Mouse (Mus musculus) fat pad, adult 2 months (tissue): ENCODE data around the gene Rtn4r.

Source experiments
- DNase-seq: peaks from one replicate; pipeline ENCODE4 v3.0.0-alpha.2; 2011; ENCODE audit warnings: low read depth, low spot score; ENCODE audit errors: extremely low read depth

Rtn4r gene

GRCm38 (mm10) chr16:18124040-18124439 lies 3.4 kb upstream of the Rtn4r start:
- no peak for DNase-seq

GRCm38 (mm10) chr16:18124626-18125025 lies 2.8 kb upstream of the Rtn4r start:
- DNase-seq: no peak

GRCm38 (mm10) chr16:18125131-18125530 lies 2.3 kb upstream of the Rtn4r start:
- DNase-seq: no peak

DNA sequence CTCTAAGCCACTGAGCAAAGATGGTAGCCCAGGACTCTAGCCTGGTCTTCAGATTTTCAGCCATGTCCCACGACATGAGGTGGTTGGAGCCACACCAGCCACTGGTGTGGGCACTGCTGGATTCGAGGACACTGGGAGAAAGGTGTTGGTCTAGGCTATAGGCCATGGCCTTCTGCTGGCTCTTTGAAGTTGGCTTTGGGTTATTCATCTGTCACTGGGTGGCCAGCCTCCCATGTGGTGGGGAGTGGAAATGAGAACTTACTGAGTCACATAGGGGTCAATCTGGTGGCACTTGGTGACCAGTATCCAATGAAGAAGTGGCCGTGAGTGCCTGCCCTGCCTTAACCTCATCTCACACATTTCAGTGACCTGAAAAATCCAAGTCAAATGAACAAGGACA lies 1.2 kb upstream of the Rtn4r start:
- no peak for DNase-seq

DNA sequence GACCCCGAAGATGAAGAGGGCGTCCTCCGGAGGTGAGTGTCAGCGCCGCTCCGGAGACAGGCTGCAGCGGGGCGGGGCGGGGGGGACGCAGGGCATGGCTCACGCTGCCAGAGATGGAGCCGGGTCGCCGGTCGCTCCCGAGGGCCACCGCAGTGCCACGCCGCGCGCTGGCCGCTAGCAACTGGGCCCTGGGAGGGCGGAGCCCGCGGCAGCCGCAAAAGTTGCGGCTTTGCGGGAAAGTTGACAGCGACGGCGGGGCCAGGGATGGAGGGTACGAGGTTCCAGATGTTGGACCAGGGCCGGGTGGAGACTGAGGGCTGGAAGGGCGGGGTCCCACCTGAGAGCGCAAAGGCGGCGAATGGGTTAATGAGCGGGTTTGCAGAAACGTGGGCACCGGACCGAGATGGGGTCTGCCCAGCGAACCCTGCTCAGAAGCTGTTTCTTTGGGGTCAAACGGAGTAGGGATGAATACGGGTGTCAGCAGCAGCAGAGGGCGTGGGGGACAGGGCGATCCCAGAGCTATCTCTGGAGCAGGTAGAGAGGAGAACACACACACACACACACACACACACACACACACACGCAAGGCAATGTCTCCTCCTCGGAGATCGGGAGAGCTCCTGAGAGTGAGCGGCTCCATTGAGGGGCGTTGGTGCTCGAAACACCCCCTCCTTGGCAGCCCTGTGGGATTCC lies 575 bp downstream of the Rtn4r start:
- DNase-seq: no peak

GRCm38 (mm10) chr16:18128564-18128935 lies 1.1 kb downstream of the Rtn4r start:
- no peak for DNase-seq

GRCm38 (mm10) chr16:18129413-18129812 lies 2.0 kb downstream of the Rtn4r start:
- no peak for DNase-seq

DNA sequence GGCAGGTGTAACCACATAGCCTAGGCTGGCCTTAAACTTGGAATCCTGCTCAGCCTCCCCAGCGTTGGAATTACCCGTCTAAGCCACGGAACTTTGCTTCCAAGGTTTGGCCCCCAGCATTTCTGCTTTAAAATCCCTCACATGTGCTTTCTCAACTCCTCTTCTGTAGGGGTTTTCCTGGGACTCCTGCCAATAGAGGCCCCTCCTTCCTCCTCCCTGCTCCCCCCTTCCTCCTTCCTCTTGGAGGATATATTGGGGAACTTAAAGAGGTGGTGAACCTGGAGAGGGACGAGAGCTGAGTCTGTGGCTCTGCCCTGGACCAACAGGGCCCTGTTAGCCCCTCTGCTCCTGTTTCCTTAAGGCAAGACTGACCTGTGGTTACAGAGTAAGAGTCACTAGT lies 2.8 kb downstream of the Rtn4r start:
- no peak for DNase-seq

GRCm38 (mm10) chr16:18130705-18131104 lies 3.3 kb downstream of the Rtn4r start:
- no peak for DNase-seq

DNA sequence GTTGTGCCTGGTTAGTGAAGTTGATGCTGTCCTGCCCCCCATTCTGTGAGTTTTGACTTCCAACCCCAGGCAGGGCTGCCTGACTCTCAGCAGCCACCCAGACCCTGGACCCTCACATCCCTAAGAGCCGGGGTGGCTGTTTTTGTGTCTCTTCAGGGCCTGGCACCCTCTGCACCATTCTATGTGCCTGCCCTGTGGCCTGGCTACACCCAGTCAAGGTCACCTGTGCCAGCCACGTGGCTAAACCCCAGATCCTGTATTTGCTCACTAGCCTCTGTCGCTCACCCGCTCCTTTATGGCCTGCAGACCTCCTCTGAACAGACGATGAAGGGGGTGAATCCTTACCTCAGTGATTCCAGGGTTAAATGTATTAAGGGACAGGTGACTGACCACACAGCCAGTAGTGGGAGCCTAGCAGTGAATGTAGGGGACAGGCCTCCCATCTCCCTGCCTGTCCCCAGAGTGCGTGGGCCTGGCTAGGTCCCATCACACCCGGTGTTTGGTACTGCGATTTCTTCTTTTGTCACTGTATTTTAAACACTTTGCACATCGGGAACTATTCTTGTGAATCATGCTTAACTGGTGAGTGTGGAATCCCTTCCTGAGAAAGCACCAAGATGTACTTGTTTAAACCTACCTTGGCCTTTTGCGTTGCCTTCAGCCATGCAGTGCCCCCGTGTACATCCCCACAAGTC lies 4.0 kb downstream of the Rtn4r start:
- DNase-seq: no peak

GRCm38 (mm10) chr16:18132026-18132425 lies 4.6 kb downstream of the Rtn4r start:
- DNase-seq: no peak

DNA sequence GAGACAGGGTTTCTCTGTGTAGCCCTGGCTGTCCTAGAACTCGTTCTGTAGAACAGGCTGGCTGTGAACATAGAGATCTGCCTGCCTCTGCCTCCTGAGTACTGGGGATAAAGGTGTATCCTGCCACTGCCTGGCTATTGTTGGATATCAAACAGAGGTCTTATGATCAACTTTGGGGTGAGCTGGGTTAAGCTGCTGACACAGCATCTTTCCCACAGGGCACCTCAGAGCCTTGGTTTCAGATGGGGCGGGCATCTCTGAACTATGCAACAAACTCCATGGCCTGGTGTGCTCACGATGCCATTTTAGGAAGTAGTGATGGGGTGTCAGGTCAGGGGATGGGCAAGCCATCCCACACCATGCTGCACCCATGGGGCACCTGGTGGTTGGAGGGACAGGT lies 5.1 kb downstream of the Rtn4r start:
- DNase-seq: no peak

GRCm38 (mm10) chr16:18133133-18133920 lies 5.9 kb downstream of the Rtn4r start:
- DNase-seq: no peak

DNA sequence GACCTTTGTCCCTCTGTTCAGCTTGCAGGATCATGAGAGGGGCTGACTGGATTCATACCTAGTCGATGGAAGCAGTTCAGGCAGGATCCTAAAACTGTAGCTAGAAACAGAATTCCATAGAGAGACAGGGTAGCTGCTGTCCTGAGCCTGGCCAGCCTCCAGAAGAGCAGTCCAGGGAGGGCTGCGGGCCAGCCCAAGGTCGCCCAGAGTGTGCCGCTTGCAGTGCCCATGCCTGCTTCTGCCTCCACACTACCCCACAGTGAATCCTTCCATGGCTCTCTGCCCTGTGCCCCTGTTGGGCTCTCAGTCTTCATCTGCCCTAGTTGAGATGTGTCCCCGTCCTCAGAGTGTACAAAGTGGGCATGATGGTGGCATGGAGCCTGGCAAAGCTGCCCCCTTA lies 7.8 kb downstream of the Rtn4r start:
- no peak for DNase-seq

DNA sequence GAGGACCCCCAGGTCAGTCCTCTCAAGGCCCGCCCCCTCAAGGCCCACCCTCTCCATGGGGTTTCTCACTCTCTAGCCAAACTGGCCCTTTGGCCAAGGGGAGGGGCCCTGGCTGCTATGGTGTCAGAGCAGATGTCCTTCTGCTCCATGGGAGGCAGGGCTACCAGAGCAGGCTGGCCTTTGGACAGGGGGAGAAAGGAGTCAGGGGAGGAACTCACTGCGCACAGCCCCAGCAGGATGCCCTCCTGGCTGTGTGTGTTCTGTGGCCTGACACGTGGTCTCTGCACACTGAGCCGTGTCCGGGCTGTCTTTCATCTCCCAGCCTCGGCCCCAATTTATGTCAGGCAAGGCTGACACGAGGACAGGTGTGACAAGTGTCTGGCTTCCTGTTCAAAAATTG lies 8.6 kb downstream of the Rtn4r start:
- DNase-seq: no peak

DNA sequence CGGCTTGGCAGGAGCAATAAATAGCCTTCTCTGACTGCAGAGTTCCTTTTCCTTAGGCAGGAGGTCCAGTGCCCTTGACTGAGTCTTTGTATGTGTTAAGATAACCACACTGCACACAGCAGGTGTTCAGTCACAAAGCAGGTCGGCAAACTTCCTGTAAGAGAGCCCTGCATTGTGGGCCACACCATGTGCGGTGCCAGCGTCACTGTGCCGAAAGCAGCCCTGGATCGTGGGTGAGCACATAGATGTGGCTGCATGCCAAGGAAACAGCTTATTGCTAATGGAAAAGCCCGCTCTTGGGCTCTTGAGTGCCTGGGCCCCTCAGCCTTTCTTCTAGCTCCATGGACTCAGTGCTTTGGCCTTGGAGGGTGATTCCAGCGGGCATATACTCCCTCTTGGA lies 16.8 kb downstream of the Rtn4r start:
- no peak for DNase-seq

DNA sequence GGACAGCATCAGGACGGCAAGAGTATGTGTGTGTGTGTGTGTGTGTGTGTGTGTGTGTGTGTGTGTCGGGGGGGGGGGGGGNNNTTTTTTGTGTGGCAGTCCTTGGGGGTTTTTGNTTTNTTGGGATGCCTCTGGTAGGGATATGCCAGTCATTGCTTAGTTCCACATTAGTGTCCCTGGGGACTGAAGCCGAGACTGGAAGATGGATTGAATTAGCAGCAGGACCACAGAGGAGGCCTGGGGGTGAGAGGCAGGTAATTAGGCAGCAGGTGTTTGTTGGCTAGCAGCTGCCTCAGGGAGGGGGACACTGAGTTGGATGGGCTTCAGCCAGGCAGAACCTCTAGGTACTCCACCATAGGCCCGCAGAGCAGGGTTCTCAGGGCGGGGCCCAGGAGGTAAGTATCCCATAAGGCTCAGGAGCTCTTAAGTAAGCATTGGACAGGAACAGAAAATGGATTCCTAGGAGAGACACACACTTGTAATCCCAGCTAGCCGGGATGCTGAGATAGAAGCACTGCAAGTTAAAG lies 18.0 kb downstream of the Rtn4r start:
- DNase-seq: no peak

GRCm38 (mm10) chr16:18148208-18148876 lies 20.9 kb downstream of the Rtn4r start:
- no peak for DNase-seq

GRCm38 (mm10) chr16:18149205-18149604 lies 21.8 kb downstream of the Rtn4r start:
- no peak for DNase-seq

DNA sequence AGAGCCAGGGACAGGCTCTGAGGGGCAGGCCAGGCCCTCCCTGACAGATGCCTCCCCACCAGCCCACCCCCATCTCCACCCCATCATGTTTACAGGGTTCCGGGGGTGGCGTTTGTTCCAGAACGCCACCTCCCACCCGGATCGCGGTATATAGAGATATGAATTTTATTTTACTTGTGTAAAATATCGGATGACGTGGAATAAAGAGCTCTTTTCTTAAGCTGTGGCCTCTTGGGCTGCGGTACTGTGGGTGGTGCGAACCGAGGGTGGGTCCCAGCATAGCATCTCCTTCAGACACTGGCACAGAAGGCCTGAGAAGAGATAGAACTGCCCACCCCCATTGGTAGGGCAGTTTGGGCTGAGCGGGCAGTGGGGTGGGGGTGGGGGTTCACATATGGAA lies 24.7 kb downstream of the Rtn4r start:
- DNase-seq: no peak

DNA sequence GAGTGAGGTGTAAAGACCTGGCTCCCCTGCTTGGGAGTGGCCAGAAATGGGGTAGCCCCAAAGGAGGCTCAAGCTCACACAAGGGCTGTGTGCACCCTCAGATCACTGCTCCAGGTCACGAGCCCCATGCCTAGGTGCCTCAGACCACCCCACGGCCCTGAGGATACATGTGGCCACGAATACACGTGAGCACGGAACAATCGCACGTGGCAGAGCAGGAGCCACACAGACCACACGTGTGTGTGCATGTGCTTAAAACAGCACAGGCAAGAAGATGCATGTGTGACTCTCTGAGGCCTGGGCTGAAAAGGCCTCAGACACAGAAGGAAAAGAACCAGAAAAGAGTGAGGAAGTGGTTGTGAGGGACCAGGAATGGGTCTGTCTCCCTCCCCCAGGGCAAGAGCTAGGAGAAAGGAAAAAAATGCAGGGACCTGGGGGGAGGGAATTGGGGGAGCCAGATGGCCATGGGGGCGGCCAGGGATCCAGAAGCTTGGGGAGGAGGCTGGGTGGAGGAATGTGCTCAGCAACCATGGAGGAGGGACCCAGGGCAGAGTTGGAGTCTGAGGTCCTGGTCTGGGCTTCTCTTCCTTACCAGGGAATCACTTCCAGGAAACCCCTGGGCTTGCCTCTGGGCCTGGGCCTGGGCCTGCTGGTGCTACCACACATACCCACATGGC lies 25.5 kb downstream of the Rtn4r start:
- DNase-seq: no peak
